Mouse (Mus musculus): Measurements from ENCODE around the gene 9230112D13Rik. TPM values are rescaled to one million over a fixed set of nuclear protein-coding genes. Genes with fewer than 3 reads are reported as not detected.
A peak's percentile ranks its signal among the peaks of the same experiment; 100 is the strongest.

9230112D13Rik gene
- polyA plus RNA-seq, 1 experiment from 2014 or later: not detected

DNA sequence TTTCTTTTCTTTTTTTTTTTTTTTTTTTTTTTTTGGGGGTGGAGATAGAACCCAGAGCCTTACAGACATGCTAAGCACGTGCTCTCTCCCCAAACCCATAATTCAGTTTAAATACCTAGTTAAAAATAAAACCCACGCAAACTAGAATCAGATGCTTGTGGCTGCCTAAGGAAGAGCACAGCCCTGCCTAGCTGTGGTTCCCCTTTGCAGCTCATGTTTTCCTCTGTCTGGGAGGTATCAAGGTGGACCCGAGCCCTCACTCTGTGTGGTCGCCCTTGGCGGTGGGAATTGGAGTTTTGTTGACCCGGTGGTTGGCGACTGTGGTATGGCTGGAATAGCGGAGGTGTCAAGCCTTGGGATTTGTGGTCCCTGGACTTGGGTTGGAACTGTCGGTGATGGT, 36.3 kb upstream of the 9230112D13Rik start:
- no peak overlapping the region for H3K9ac ChIP-seq (replicated peaks)
- no peaks in the 10 kb centered on the region for H3K27me3 ChIP-seq
- no peak for ATAC-seq (replicated peaks)
- 93% methylated on average over 9 of the region's 9 CpGs for WGBS
- H3K4me3 ChIP-seq: no peak overlapping the region
- H3K4me1 ChIP-seq: no peaks in the 10 kb centered on the region
- no peak overlapping the region for H3K27ac ChIP-seq (replicated peaks)
- H3K36me3 ChIP-seq: no peaks in the 10 kb centered on the region
- H3K4me2 ChIP-seq (replicated peaks): no peak overlapping the region
- no peaks in the 10 kb centered on the region for H3K9me3 ChIP-seq

DNA sequence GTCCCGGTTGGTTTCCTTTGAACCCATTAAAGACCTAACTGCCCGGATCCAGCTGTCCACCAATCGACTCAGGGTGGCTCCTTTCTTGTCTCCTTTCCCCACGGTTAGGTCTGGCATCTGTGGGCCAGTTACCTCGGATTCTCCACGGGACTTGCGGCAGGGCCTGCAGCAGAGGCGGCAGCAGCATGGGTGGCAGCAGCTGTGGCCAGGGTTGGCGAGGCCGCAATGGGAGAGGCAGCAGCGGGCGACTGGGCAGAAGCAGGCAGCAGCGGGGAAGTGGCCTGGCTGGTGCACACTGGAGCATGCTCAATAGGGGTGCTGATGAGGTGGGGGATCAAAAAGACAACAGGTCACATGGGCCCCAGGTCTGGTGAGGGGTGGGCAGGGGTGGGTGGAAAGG, 32.6 kb upstream of the 9230112D13Rik start:
- whole genome bisulfite sequencing: 71% methylated on average over 13 of the region's 13 CpGs
- no peak for ATAC-seq (replicated peaks)

DNA sequence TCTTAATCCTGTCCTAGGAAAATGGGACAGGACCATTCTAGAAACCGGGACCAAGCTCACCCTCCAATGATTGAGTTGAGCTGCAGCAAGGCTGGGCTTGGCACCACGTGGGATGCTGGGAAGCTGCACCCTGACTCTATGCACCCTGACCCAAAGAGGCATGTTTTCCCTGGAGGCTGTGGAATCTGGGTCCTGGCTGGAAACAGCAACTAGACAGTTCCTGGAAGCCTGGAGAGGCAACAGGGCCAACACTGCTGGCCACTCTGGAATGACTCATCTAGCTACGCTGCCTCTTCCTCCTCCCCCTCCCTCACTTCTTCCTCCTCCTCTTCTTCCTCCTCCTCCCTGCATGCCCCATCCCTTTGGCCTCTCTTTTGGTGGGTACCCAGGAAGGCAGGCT, 31.4 kb upstream of the 9230112D13Rik start:
- H3K4me1 ChIP-seq: peaks cover 2% of the 10 kb centered on the region
- no peaks in the 10 kb centered on the region for H3K9me3 ChIP-seq
- H3K27me3 ChIP-seq: no peaks in the 10 kb centered on the region
- no peaks in the 10 kb centered on the region for H3K36me3 ChIP-seq
- no peak overlapping the region for H3K9ac ChIP-seq (replicated peaks)
- H3K4me2 ChIP-seq (replicated peaks): no peak overlapping the region
- ATAC-seq (replicated peaks): no peak
- no peak overlapping the region for H3K4me3 ChIP-seq
- 77% methylated on average over 3 of the region's 3 CpGs for WGBS
- H3K27ac ChIP-seq (replicated peaks): no peak overlapping the region

More for the DNA sequence above, 32.6 kb upstream of the 9230112D13Rik start:
- Histone ChIP-seq H3K4me2 (replicated peaks) (no peak overlapping the region), H3K9me3 (no peaks in the 10 kb centered on the region), H3K27ac (replicated peaks) (no peak overlapping the region), H3K9ac (replicated peaks) (no peak overlapping the region), H3K27me3 (no peaks in the 10 kb centered on the region), H3K36me3 (no peaks in the 10 kb centered on the region), H3K4me1 (no peaks in the 10 kb centered on the region), H3K4me3 (no peak overlapping the region)

DNA sequence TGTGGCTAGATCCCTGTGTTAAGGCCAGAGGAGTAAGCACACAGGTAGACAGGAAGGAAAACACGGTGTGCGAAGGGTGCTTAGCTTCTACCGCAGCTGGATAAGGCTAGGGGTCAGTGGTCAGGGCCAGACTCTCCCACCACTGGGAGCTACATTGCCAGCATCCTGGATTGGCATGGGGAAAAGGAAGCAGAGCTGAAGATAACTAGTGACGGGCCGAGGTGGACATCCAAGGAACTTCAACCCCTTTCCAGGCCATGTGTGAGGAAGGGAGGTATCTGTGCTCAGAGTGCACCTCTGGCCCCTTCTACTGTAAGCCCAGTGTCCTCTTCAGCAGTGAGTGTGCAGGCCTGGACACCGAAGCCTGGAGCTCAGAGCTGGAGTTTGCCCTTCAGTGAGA, 30.9 kb upstream of the 9230112D13Rik start:
- Histone ChIP-seq H3K4me3 (no peak overlapping the region), H3K36me3 (no peaks in the 10 kb centered on the region), H3K9ac (replicated peaks) (no peak overlapping the region), H3K4me1 (peaks cover 3% of the 10 kb centered on the region), H3K4me2 (replicated peaks) (no peak overlapping the region), H3K9me3 (no peaks in the 10 kb centered on the region), H3K27me3 (no peaks in the 10 kb centered on the region), H3K27ac (replicated peaks) (no peak overlapping the region)
- no peak for ATAC-seq (replicated peaks)
- 83% methylated on average over 6 of the region's 6 CpGs for WGBS

DNA sequence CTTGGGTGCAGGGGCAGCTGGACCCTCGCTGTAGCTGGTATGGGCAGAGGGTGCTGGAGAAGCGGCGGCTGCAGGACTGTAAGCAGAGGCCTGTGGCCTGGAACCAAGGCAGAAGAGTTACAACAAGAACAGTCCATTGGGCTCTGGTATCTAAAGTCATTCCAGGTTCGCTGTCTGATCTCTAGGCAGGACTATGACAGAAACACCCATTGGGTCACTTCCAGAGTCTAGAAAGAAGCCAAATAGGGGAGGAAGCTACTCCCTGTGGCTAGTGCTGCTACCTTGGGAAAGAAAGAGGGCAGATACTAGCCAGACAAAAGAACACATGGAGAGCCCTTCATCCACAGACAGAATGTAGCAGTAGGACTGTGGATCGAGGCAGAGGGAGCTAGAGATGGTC, 29.6 kb upstream of the 9230112D13Rik start:
- no peaks in the 10 kb centered on the region for H3K9me3 ChIP-seq
- ATAC-seq (replicated peaks): no peak
- 93% methylated on average over 5 of the region's 5 CpGs for WGBS
- no peak overlapping the region for H3K4me2 ChIP-seq (replicated peaks)
- no peak overlapping the region for H3K9ac ChIP-seq (replicated peaks)
- H3K4me3 ChIP-seq: no peak overlapping the region
- no peak overlapping the region for H3K27ac ChIP-seq (replicated peaks)
- H3K36me3 ChIP-seq: no peaks in the 10 kb centered on the region
- peaks cover 9% of the 10 kb centered on the region for H3K4me1 ChIP-seq
- H3K27me3 ChIP-seq: no peaks in the 10 kb centered on the region

DNA sequence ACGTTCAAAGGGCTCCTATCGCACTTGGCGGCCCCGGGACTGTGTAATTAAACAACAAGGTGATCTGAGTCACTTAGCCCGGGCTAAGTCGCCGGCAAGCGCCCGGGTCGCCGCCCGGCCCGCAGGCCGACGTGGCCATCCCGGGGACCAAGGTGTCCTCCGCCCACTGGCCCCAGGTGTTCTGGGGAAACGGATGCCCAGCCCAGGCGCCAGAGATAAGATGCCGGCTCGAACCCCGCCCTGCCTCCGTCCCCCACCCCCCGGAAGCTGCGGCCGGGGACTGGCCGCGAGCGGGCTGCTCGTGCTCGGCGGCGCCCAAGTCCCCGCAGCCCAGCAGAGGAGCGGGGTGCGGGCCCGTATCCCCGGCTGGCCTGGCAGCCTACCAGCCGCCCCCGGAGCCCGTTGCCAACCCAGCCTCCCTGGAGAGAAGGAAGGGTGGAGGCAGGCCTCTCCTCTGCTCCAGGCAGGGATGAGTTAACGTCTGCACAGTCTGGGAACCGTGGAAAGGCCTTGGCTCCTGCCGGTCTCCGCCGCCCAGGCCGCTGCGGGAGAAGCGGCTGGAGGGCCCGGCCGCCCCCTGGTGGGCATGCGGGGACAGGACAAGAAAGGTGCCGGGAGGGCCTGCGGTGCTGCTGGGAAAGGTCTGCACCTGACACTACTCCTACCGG, 26.5 kb upstream of the 9230112D13Rik start:
- ATAC-seq (replicated peaks): peak; percentile 97
- H3K9me3 ChIP-seq: no peaks in the 10 kb centered on the region
- WGBS: under 1% methylated on average over 55 of the region's 55 CpGs
- H3K27me3 ChIP-seq: no peaks in the 10 kb centered on the region
- peak overlapping the region; percentile 85 for H3K4me3 ChIP-seq
- H3K27ac ChIP-seq (replicated peaks): peak overlapping the region; percentile 85
- peak overlapping the region; percentile 90 for H3K9ac ChIP-seq (replicated peaks)
- H3K36me3 ChIP-seq: no peaks in the 10 kb centered on the region
- H3K4me2 ChIP-seq (replicated peaks): peak overlapping the region; percentile 77
- H3K4me1 ChIP-seq: peaks cover 9% of the 10 kb centered on the region

DNA sequence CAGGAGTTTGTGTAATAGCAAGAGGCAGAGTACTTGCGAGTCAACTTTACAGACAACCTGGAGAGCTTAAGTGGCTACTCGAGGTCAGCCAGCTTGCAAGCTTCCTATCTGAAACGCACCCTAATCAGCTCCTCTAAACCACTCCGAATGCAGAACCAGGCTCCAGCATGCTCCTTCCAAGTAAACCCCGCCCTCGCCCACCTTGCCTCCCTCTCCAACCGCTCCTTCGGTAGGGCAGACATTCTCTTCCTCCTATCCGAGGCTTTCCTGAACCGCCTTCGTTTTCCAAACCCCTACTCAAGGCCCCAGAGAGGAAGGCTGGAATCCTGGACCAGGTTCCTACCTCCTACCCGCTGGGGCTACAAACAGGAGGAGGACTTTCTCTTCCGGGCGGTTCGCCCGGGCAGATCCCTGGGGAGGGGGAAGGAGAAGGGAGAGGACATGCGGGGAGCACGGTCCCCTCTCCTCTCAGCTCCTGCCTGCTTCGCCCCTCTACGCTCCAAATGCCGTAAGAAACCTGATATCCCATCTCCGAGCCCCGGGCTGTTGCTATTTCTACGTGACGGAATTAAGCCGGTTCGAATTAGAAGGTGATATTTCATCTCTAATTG, 25.9 kb upstream of the 9230112D13Rik start:
- WGBS: under 1% methylated on average over 27 of the region's 27 CpGs
- peak overlapping the region; percentile 90 for H3K9ac ChIP-seq (replicated peaks)
- no peaks in the 10 kb centered on the region for H3K36me3 ChIP-seq
- ATAC-seq (replicated peaks): peak; percentile 68
- H3K4me2 ChIP-seq (replicated peaks): peak overlapping the region; percentile 77
- H3K27me3 ChIP-seq: no peaks in the 10 kb centered on the region
- H3K4me3 ChIP-seq: peak overlapping the region; percentile 85
- no peaks in the 10 kb centered on the region for H3K9me3 ChIP-seq
- peak overlapping the region; percentile 85 for H3K27ac ChIP-seq (replicated peaks)
- H3K4me1 ChIP-seq: peaks cover 9% of the 10 kb centered on the region

DNA sequence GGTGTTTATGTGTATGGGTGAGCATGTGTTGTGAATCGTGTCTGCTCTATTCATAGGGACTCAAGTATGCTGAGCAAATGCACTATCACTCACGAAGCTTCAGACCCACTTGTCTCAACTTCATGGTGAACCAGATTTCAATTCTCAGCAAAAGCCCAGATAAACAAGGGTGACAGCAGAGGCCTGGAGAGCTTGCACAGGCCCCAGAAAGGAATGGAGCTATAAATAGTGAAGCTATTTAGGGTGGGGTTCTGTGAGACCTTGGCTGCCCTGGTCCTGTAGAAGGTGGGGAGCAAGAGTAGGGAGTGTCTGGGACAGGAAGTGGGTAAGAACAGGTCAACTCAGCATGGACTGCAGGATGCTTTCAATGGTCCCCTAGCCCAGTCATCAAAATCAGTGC, 21.9 kb upstream of the 9230112D13Rik start:
- Histone ChIP-seq H3K4me2 (replicated peaks) (no peak overlapping the region), H3K4me1 (peaks cover 8% of the 10 kb centered on the region), H3K9ac (replicated peaks) (no peak overlapping the region), H3K27me3 (no peaks in the 10 kb centered on the region), H3K9me3 (no peaks in the 10 kb centered on the region), H3K27ac (replicated peaks) (no peak overlapping the region), H3K4me3 (no peak overlapping the region), H3K36me3 (no peaks in the 10 kb centered on the region)
- no peak for ATAC-seq (replicated peaks)
- WGBS: 77% methylated on average over 2 of the region's 2 CpGs

DNA sequence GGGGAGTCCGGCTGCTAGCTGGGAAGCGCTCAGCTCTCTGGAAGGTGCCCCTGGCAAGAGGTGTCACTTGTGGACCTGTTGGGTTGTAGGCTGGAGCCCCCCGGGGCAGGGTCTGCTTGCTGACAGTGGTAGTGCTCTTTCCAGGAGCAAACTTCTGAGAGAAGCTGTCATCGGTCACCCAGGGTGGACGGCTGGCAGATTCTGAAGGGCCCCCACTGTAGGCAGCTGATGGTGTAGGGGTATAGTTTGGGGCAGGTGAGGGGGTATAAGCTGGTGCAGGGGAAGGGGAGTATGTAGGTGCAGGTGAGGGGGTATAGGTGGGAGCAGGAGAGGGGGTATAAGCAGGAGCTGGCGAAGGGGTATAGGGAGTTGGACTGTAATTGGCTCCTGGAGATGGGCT, 21.4 kb upstream of the 9230112D13Rik start:
- WGBS: 87% methylated on average over 6 of the region's 6 CpGs
- ATAC-seq (replicated peaks): no peak
- Histone ChIP-seq H3K4me2 (replicated peaks) (no peak overlapping the region), H3K36me3 (no peaks in the 10 kb centered on the region), H3K9me3 (no peaks in the 10 kb centered on the region), H3K27me3 (no peaks in the 10 kb centered on the region), H3K4me3 (no peak overlapping the region), H3K9ac (replicated peaks) (no peak overlapping the region), H3K27ac (replicated peaks) (no peak overlapping the region), H3K4me1 (peaks cover 6% of the 10 kb centered on the region)

DNA sequence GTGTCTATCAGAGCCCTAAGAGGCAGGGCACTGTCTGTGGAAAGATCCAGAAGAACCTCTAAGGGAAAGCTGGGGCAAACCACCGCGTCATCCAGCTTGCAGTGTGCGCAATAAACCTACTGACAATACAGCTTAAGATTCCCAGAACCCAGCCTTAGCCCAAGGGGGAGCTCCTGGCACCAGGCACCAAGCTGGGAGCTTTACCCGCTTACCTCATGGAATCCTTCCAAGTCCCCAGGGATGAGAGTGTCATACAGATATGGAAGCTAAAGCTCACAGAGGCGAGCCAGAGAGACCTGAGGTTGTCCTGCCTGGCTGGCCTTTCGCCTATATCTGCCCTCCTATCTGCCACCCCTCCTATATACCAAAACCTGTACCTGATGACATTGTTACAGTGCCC, 21.0 kb upstream of the 9230112D13Rik start:
- Histone ChIP-seq H3K4me3 (no peak overlapping the region), H3K27ac (replicated peaks) (no peak overlapping the region), H3K4me2 (replicated peaks) (no peak overlapping the region), H3K27me3 (no peaks in the 10 kb centered on the region), H3K9me3 (no peaks in the 10 kb centered on the region), H3K36me3 (no peaks in the 10 kb centered on the region), H3K9ac (replicated peaks) (no peak overlapping the region), H3K4me1 (peaks cover 6% of the 10 kb centered on the region)
- ATAC-seq (replicated peaks): no peak
- 64% methylated on average over 6 of the region's 6 CpGs for WGBS

DNA sequence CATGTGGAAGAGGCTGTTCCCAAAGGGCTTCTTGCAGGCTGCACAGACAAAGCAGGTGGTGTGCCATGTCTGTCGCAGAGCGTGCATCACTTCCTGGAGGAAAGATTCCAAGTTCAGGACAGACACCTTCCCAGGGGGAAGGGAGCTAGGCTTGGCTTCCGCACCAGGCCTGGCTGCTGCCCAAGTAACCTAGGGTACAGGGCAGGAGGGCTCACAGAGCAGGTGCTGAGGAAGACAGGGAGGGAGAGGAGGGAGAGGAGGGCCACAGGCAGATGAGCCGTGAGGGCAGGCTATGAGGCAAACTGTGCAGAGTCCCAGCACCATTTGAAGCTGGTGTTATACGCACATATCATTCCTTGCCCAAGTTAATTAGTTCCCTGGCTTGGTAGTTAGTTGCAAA, 19.3 kb upstream of the 9230112D13Rik start:
- no peaks in the 10 kb centered on the region for H3K36me3 ChIP-seq
- no peaks in the 10 kb centered on the region for H3K27me3 ChIP-seq
- ATAC-seq (replicated peaks): no peak; the same call in 1 of the 2 replicates
- H3K9ac ChIP-seq (replicated peaks): no peak overlapping the region
- no peaks in the 10 kb centered on the region for H3K9me3 ChIP-seq
- no peaks in the 10 kb centered on the region for H3K4me1 ChIP-seq
- no peak overlapping the region for H3K4me3 ChIP-seq
- no peak overlapping the region for H3K4me2 ChIP-seq (replicated peaks)
- 68% methylated on average over 5 of the region's 5 CpGs for WGBS
- no peak overlapping the region for H3K27ac ChIP-seq (replicated peaks)

DNA sequence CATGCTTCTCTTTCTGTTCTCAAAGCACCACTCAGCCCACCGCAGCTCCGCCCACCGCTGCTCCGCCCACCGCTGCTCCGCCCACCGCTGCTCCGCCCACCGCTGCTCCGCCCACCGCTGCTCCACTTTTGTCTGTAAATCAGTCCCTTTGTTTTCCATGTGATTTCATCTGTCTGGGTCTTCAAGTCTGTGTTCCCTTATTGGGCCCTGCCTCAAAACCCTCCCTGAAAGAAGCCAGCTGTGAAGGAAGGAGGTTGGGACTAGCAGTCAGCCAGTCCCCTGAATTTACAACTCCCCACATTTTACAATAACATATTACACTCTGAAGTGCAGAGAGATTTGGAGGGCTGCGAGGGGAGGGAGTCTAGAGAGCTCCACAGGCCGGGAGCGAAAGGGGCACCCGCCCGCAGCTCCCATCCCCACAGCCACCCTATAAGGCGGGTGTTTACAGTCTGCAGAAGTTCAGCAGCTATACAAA, 18.1 kb upstream of the 9230112D13Rik start:
- no peak overlapping the region for H3K27ac ChIP-seq (replicated peaks)
- no peak overlapping the region for H3K4me3 ChIP-seq
- no peaks in the 10 kb centered on the region for H3K4me1 ChIP-seq
- no peak overlapping the region for H3K9ac ChIP-seq (replicated peaks)
- H3K36me3 ChIP-seq: no peaks in the 10 kb centered on the region
- ATAC-seq (replicated peaks): 0 out of 2 replicates have a peak, but pooled peaks have one; percentile 11
- H3K4me2 ChIP-seq (replicated peaks): no peak overlapping the region
- H3K27me3 ChIP-seq: no peaks in the 10 kb centered on the region
- WGBS: 9% methylated on average over 17 of the region's 17 CpGs
- no peaks in the 10 kb centered on the region for H3K9me3 ChIP-seq

DNA sequence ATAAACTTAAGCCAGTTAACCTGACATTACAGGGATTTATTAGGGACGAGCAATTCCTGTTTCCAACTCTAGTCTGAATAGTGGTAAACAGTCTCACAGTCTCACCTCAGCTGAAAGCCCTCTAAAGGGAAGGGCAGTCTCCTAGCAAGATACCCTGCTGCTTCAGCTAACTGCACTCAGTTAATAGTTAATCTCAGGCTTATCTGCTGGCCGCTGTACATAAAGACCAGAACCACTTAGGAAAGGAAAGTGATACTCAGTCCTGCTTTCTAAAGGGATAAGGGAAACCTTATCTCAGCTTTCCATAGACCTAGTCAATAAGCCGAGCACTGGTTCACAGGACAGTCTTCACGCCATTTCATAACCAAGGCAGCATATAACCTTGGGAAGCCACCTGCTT, 13.3 kb upstream of the 9230112D13Rik start:
- H3K27ac ChIP-seq (replicated peaks): no peak overlapping the region
- no peaks in the 10 kb centered on the region for H3K4me1 ChIP-seq
- no peak overlapping the region for H3K9ac ChIP-seq (replicated peaks)
- no peaks in the 10 kb centered on the region for H3K27me3 ChIP-seq
- no peak overlapping the region for H3K4me2 ChIP-seq (replicated peaks)
- H3K36me3 ChIP-seq: no peaks in the 10 kb centered on the region
- no peaks in the 10 kb centered on the region for H3K9me3 ChIP-seq
- no peak overlapping the region for H3K4me3 ChIP-seq
- no peak for ATAC-seq (replicated peaks)
- WGBS: 67% methylated on average over 4 of the region's 4 CpGs

All from forebrain, embryonic 15.5 days (tissue).